Mouse (Mus musculus): ENCODE data around the gene Galnt7. TPM values are rescaled to one million over a fixed set of nuclear protein-coding genes. Genes with fewer than 3 reads are reported as not detected.

The Galnt7 gene
- polyA plus RNA-seq, 1 experiment from 2014 or later, result 21.6 TPM

GRCm38 (mm10) chr8:57498847-57499511 is 153.9 kb downstream of the Galnt7 start:
- H3K27ac ChIP-seq, result no peak overlapping the region
- 92% methylated on average over 17 of the region's 17 CpGs for WGBS (ENCODE audit: missing documents)
- no peaks in the 10 kb centered on the region for H3K36me3 ChIP-seq (ENCODE audit: inconsistent target)
- H3K4me3 ChIP-seq (ENCODE audit: inconsistent target), result no peak overlapping the region
- H3K79me2 ChIP-seq (ENCODE audit: inconsistent target), result no peaks in the 10 kb centered on the region

GRCm38 (mm10) chr8:57498494-57498846 is 154.4 kb downstream of the Galnt7 start:
- 93% methylated on average over 8 of the region's 8 CpGs for WGBS (ENCODE audit: missing documents)
- H3K36me3 ChIP-seq (ENCODE audit: inconsistent target), result no peaks in the 10 kb centered on the region
- no peak overlapping the region for H3K4me3 ChIP-seq (ENCODE audit: inconsistent target)
- no peak overlapping the region for H3K27ac ChIP-seq
- H3K79me2 ChIP-seq (ENCODE audit: inconsistent target), result no peaks in the 10 kb centered on the region

GRCm38 (mm10) chr8:57491873-57492272 is 161.0 kb downstream of the Galnt7 start:
- no peaks in the 10 kb centered on the region for H3K36me3 ChIP-seq (ENCODE audit: inconsistent target)
- no peak overlapping the region for H3K4me3 ChIP-seq (ENCODE audit: inconsistent target)
- no peak overlapping the region for H3K27ac ChIP-seq
- WGBS (ENCODE audit: missing documents), result 89% methylated on average over 4 of the region's 4 CpGs
- peaks cover 3% of the 10 kb centered on the region for H3K79me2 ChIP-seq (ENCODE audit: inconsistent target)

GRCm38 (mm10) chr8:57489896-57490295 is 162.9 kb downstream of the Galnt7 start:
- Histone ChIP-seq H3K27ac (no peak overlapping the region), H3K36me3 (ENCODE audit: inconsistent target) (no peaks in the 10 kb centered on the region), H3K79me2 (ENCODE audit: inconsistent target) (peaks cover 23% of the 10 kb centered on the region), H3K4me3 (ENCODE audit: inconsistent target) (no peak overlapping the region)

- WGBS (ENCODE audit: missing documents), result 94% methylated on average over 1 of the region's 1 CpGs
- peaks cover 28% of the 10 kb centered on the region for H3K79me2 ChIP-seq (ENCODE audit: inconsistent target)
- no peak overlapping the region for H3K4me3 ChIP-seq (ENCODE audit: inconsistent target)
- no peaks in the 10 kb centered on the region for H3K36me3 ChIP-seq (ENCODE audit: inconsistent target)
- no peak overlapping the region for H3K27ac ChIP-seq
Measured at GRCm38 (mm10) chr8:57489366-57489765, 163.5 kb downstream of the Galnt7 start.

- WGBS (ENCODE audit: missing documents), result under 1% methylated on average over 22 of the region's 25 CpGs
- peaks cover 39% of the 10 kb centered on the region for H3K79me2 ChIP-seq (ENCODE audit: inconsistent target)
Measured at GRCm38 (mm10) chr8:57488312-57488765, 164.5 kb downstream of the Galnt7 start.

GRCm38 (mm10) chr8:57487441-57488155 is 165.2 kb downstream of the Galnt7 start, which contains the start of gene Sap30:
Gene Sap30 (minus strand): TSS chr8:57487860.
- WGBS (ENCODE audit: missing documents), result under 1% methylated on average over 66 of the region's 66 CpGs
- H3K4me3 ChIP-seq (ENCODE audit: inconsistent target), result peak within 1 kb of the TSS; percentile 90

More at GRCm38 (mm10) chr8:57488312-57488765, 164.5 kb downstream of the Galnt7 start:
- Histone ChIP-seq H3K36me3 (ENCODE audit: inconsistent target) (peaks cover 7% of the 10 kb centered on the region; the same call in 1 of the 2 replicates), H3K4me3 (ENCODE audit: inconsistent target) (peak overlapping the region; percentile 65), H3K27ac (peak overlapping the region; percentile 70)

GRCm38 (mm10) chr8:57486491-57487440 is 166.1 kb downstream of the Galnt7 start:
- peaks cover 11% of the 10 kb centered on the region; the same call in 1 of the 2 replicates for H3K36me3 ChIP-seq (ENCODE audit: inconsistent target)
- H3K79me2 ChIP-seq (ENCODE audit: inconsistent target), result peaks cover 41% of the 10 kb centered on the region
- peak overlapping the region; percentile 90 for H3K4me3 ChIP-seq (ENCODE audit: inconsistent target)
- H3K27ac ChIP-seq, result peak overlapping the region; percentile 92
- WGBS (ENCODE audit: missing documents), result 1% methylated on average over 54 of the region's 54 CpGs

More at GRCm38 (mm10) chr8:57487441-57488155, 165.2 kb downstream of the Galnt7 start, which contains the start of gene Sap30:
- H3K79me2 ChIP-seq (ENCODE audit: inconsistent target), result peaks cover 41% of the 10 kb centered on the region
- peak within 1 kb of the TSS; percentile 92 for H3K27ac ChIP-seq
- H3K36me3 ChIP-seq (ENCODE audit: inconsistent target), result peaks cover 11% of the 10 kb centered on the region; the same call in 1 of the 2 replicates

- no peak overlapping the region for H3K4me3 ChIP-seq (ENCODE audit: inconsistent target)
- peaks cover 11% of the 10 kb centered on the region; the same call in 1 of the 2 replicates for H3K36me3 ChIP-seq (ENCODE audit: inconsistent target)
- no peak overlapping the region for H3K27ac ChIP-seq
- H3K79me2 ChIP-seq (ENCODE audit: inconsistent target), result peaks cover 25% of the 10 kb centered on the region
- WGBS (ENCODE audit: missing documents), result 98% methylated on average over 4 of the region's 4 CpGs
Measured at GRCm38 (mm10) chr8:57480606-57481005, 172.2 kb downstream of the Galnt7 start.

- H3K27ac ChIP-seq, result no peak overlapping the region
- H3K4me3 ChIP-seq (ENCODE audit: inconsistent target), result no peak overlapping the region
- H3K79me2 ChIP-seq (ENCODE audit: inconsistent target), result peaks cover 16% of the 10 kb centered on the region
- 63% methylated on average over 8 of the region's 8 CpGs for WGBS (ENCODE audit: missing documents)
- peaks cover 11% of the 10 kb centered on the region; the same call in 1 of the 2 replicates for H3K36me3 ChIP-seq (ENCODE audit: inconsistent target)
Measured at GRCm38 (mm10) chr8:57479700-57480099, 173.1 kb downstream of the Galnt7 start.

GRCm38 (mm10) chr8:57478406-57478805 is 174.4 kb downstream of the Galnt7 start:
- WGBS (ENCODE audit: missing documents), result 17% methylated on average over 3 of the region's 3 CpGs
- H3K27ac ChIP-seq, result no peak overlapping the region
- peaks cover 5% of the 10 kb centered on the region; the same call in 1 of the 2 replicates for H3K36me3 ChIP-seq (ENCODE audit: inconsistent target)

More at GRCm38 (mm10) chr8:57478406-57478805, 174.4 kb downstream of the Galnt7 start:
- Histone ChIP-seq H3K4me3 (ENCODE audit: inconsistent target) (no peak overlapping the region), H3K79me2 (ENCODE audit: inconsistent target) (peaks cover 3% of the 10 kb centered on the region)
